Mouse (Mus musculus) kidney, postnatal 25 days (tissue): ENCODE measurements around the gene Abat.

Source experiments
- DNase-seq, 2 experiments: peaks; one replicate each; pipeline ENCODE4 v3.0.0; 2021; ENCODE audit warnings: mixed read lengths in 2 of 2

The Abat gene

GRCm38 (mm10) chr16:8576111-8576510, 62.9 kb downstream of the Abat start:
- no peak for DNase-seq

- no peak for DNase-seq
Observed at GRCm38 (mm10) chr16:8576901-8577300, 63.7 kb downstream of the Abat start.

GRCm38 (mm10) chr16:8578326-8578725, 65.1 kb downstream of the Abat start:
- no peak for DNase-seq

GRCm38 (mm10) chr16:8579546-8579945, 66.3 kb downstream of the Abat start:
- no peak for DNase-seq

- DNase-seq = no peak
Observed at GRCm38 (mm10) chr16:8581661-8582239, 68.5 kb downstream of the Abat start.

- no peak for DNase-seq
Observed at GRCm38 (mm10) chr16:8582579-8583295, 69.5 kb downstream of the Abat start.

- no peak for DNase-seq
Observed at GRCm38 (mm10) chr16:8584248-8584647, 71.0 kb downstream of the Abat start.

GRCm38 (mm10) chr16:8585056-8585455, 71.8 kb downstream of the Abat start:
- no peak for DNase-seq

GRCm38 (mm10) chr16:8595411-8595810, 82.2 kb downstream of the Abat start:
- DNase-seq = no peak

GRCm38 (mm10) chr16:8596336-8596735, 83.1 kb downstream of the Abat start:
- DNase-seq = no peak

- DNase-seq = peak in 1 of 2 experiments; percentile 20
Observed at GRCm38 (mm10) chr16:8597516-8597915, 84.3 kb downstream of the Abat start.

- no peak for DNase-seq
Observed at GRCm38 (mm10) chr16:8603789-8604188, 90.6 kb downstream of the Abat start.

- no peak for DNase-seq
Observed at GRCm38 (mm10) chr16:8610397-8610796, 97.2 kb downstream of the Abat start.

- no peak for DNase-seq
Observed at GRCm38 (mm10) chr16:8612214-8613005, 99.2 kb downstream of the Abat start.

GRCm38 (mm10) chr16:8613039-8613438, 99.8 kb downstream of the Abat start:
- no peak for DNase-seq

GRCm38 (mm10) chr16:8613447-8613846, 100.2 kb downstream of the Abat start:
- DNase-seq = no peak

- DNase-seq = no peak
Observed at GRCm38 (mm10) chr16:8619659-8620314, 106.6 kb downstream of the Abat start.

- DNase-seq = no peak
Observed at GRCm38 (mm10) chr16:8620315-8621115, 107.3 kb downstream of the Abat start.

GRCm38 (mm10) chr16:8630419-8630818, 117.2 kb downstream of the Abat start:
- no peak for DNase-seq

GRCm38 (mm10) chr16:8631428-8631827, 118.2 kb downstream of the Abat start:
- DNase-seq = no peak

- DNase-seq = peak in 1 of 2 experiments; percentile 55
Observed at GRCm38 (mm10) chr16:8636867-8637216, 123.6 kb downstream of the Abat start.
